Mouse (Mus musculus) T-cell, adult 66 days (primary cell): ENCODE data around the gene Olfr104-ps. TPM values are rescaled to one million over a fixed set of nuclear protein-coding genes. Genes with fewer than 3 reads are reported as not detected.

Experiments
- total RNA-seq, 2 experiments: library from RNA; stranded (reverse); gene quantifications; 3 replicates in 1 of 2; 4 replicates in 1 of 2; pipeline ENCODE4 v1.2.4; 2023

The Olfr104-ps gene
- total RNA-seq: not detected

GRCm38 (mm10) chr17:37359282-37359681 is at the start of gene Olfr104-ps:
Olfr104-ps (plus strand) TSS chr17:37359582.

GRCm38 (mm10) chr17:37316954-37317353 is 42.4 kb upstream of the Olfr104-ps start, which contains the start of gene Olfr102:
Olfr102 (minus strand) TSS chr17:37317054.

GRCm38 (mm10) chr17:37339598-37339997 is 19.8 kb upstream of the Olfr104-ps start, which contains the start of gene Olfr103:
Olfr103 (minus strand) TSS chr17:37339698.

GRCm38 (mm10) chr17:37378733-37379132 is 19.4 kb downstream of the Olfr104-ps start, which contains the start of gene Olfr105-ps:
Olfr105-ps (plus strand) TSS chr17:37379033.

GRCm38 (mm10) chr17:37390093-37390492 is 30.7 kb downstream of the Olfr104-ps start, which contains the start of gene Olfr106-ps:
Olfr106-ps (plus strand) TSS chr17:37390393.

GRCm38 (mm10) chr17:37398926-37399325 is 39.5 kb downstream of the Olfr104-ps start, which contains the start of gene Olfr107:
Olfr107 (plus strand) TSS chr17:37399226.

Other genes with a start within 250 kb of the Olfr104-ps start
- gene Olfr92, start 239.5 kb upstream of the Olfr104-ps start, total RNA-seq: not detected
- not detected for gene Olfr93, start 198.1 kb upstream of the Olfr104-ps start, total RNA-seq
- gene Ubd, start 165.7 kb upstream of the Olfr104-ps start, total RNA-seq: under 1 TPM; 0.61 to 0.65 TPM
- not detected for gene Olfr94, start 158.6 kb upstream of the Olfr104-ps start, total RNA-seq
- not detected for gene Olfr95, start 146.5 kb upstream of the Olfr104-ps start, total RNA-seq
- gene Olfr96, start 139.4 kb upstream of the Olfr104-ps start, total RNA-seq: not detected
- gene Olfr97, start 122.3 kb upstream of the Olfr104-ps start, total RNA-seq: not detected
- gene Olfr98, start 95.8 kb upstream of the Olfr104-ps start, total RNA-seq: not detected
- 10 to 100 TPM; 34.4 to 40.3 TPM for gene H2-M3, start 89.4 kb upstream of the Olfr104-ps start, total RNA-seq
- not detected for gene Olfr99, start 76.1 kb upstream of the Olfr104-ps start, total RNA-seq
- not detected for gene Olfr101, start 55.3 kb upstream of the Olfr104-ps start, total RNA-seq
- gene Olfr102, start 42.5 kb upstream of the Olfr104-ps start, total RNA-seq: not detected
- gene Olfr103, start 19.9 kb upstream of the Olfr104-ps start, total RNA-seq: not detected
- gene Olfr105-ps, start 19.5 kb downstream of the Olfr104-ps start, total RNA-seq: not detected
- gene Olfr106-ps, start 30.8 kb downstream of the Olfr104-ps start, total RNA-seq: not detected
- gene Olfr107, start 39.6 kb downstream of the Olfr104-ps start, total RNA-seq: not detected
- not detected for gene Olfr108, start 85.9 kb downstream of the Olfr104-ps start, total RNA-seq
- not detected for gene Olfr109, start 99.3 kb downstream of the Olfr104-ps start, total RNA-seq
- not detected for gene H2-M2, start 124.0 kb downstream of the Olfr104-ps start, total RNA-seq
- not detected for gene Olfr110, start 132.9 kb downstream of the Olfr104-ps start, total RNA-seq
- gene Olfr111, start 148.4 kb downstream of the Olfr104-ps start, total RNA-seq: not detected
- not detected for gene Olfr112, start 209.9 kb downstream of the Olfr104-ps start, total RNA-seq
- not detected for gene Olfr113, start 218.1 kb downstream of the Olfr104-ps start, total RNA-seq
- not detected for gene Olfr114, start 233.2 kb downstream of the Olfr104-ps start, total RNA-seq